Mouse (Mus musculus): ENCODE data around the gene Fmnl3. TPM values are rescaled to one million over a fixed set of nuclear protein-coding genes. Genes with fewer than 3 reads are reported as not detected.

Fmnl3 gene
- polyA plus RNA-seq, 1 experiment = 30.1 TPM

GRCm38 (mm10) chr15:99358952-99359351 is 11.3 kb downstream of the Fmnl3 start:
- no peak for TF ChIP-seq CTCF (IDR thresholded peaks at IDR 0.05; ENCODE audit: borderline replicate concordance, extremely low read depth, insufficient read depth, insufficient read length)
- no peak for TF ChIP-seq POLR2A (IDR thresholded peaks at IDR 0.05; ENCODE audit: borderline replicate concordance, extremely low read depth, insufficient read depth, insufficient read length, poor library complexity, severe bottlenecking)
- DNase-seq (ENCODE audit: low read depth) = no peak

- TF ChIP-seq CTCF (IDR thresholded peaks at IDR 0.05; ENCODE audit: borderline replicate concordance, extremely low read depth, insufficient read depth, insufficient read length) (no peak), POLR2A (IDR thresholded peaks at IDR 0.05; ENCODE audit: borderline replicate concordance, extremely low read depth, insufficient read depth, insufficient read length, poor library complexity, severe bottlenecking) (no peak)
- no peak for DNase-seq (ENCODE audit: low read depth)
These were observed 13.8 kb downstream of the Fmnl3 start for GRCm38 (mm10) chr15:99356462-99356861.

- no peak for TF ChIP-seq POLR2A (IDR thresholded peaks at IDR 0.05; ENCODE audit: borderline replicate concordance, extremely low read depth, insufficient read depth, insufficient read length, poor library complexity, severe bottlenecking)
These were observed 14.6 kb downstream of the Fmnl3 start for GRCm38 (mm10) chr15:99355660-99356059.

GRCm38 (mm10) chr15:99352306-99352705 is 18.0 kb downstream of the Fmnl3 start:
- TF ChIP-seq POLR2A (IDR thresholded peaks at IDR 0.05; ENCODE audit: borderline replicate concordance, extremely low read depth, insufficient read depth, insufficient read length, poor library complexity, severe bottlenecking) (no peak), CTCF (IDR thresholded peaks at IDR 0.05; ENCODE audit: borderline replicate concordance, extremely low read depth, insufficient read depth, insufficient read length) (no peak)
- no peak for DNase-seq (ENCODE audit: low read depth)

More at GRCm38 (mm10) chr15:99355660-99356059, 14.6 kb downstream of the Fmnl3 start:
- no peak for DNase-seq (ENCODE audit: low read depth)

- DNase-seq (ENCODE audit: low read depth) = no peak
- TF ChIP-seq POLR2A (IDR thresholded peaks at IDR 0.05; ENCODE audit: borderline replicate concordance, extremely low read depth, insufficient read depth, insufficient read length, poor library complexity, severe bottlenecking) (no peak), CTCF (IDR thresholded peaks at IDR 0.05; ENCODE audit: borderline replicate concordance, extremely low read depth, insufficient read depth, insufficient read length) (no peak)
These were observed 18.7 kb downstream of the Fmnl3 start for GRCm38 (mm10) chr15:99351610-99352009.

GRCm38 (mm10) chr15:99344961-99345360 is 25.3 kb downstream of the Fmnl3 start:
- TF ChIP-seq CTCF (IDR thresholded peaks at IDR 0.05; ENCODE audit: borderline replicate concordance, extremely low read depth, insufficient read depth, insufficient read length) = no peak
- DNase-seq (ENCODE audit: low read depth) = no peak

GRCm38 (mm10) chr15:99344148-99344870 is 26.0 kb downstream of the Fmnl3 start:
- no peak for DNase-seq (ENCODE audit: low read depth)
- TF ChIP-seq POLR2A (IDR thresholded peaks at IDR 0.05; ENCODE audit: borderline replicate concordance, extremely low read depth, insufficient read depth, insufficient read length, poor library complexity, severe bottlenecking) = no peak
- no peak for TF ChIP-seq CTCF (IDR thresholded peaks at IDR 0.05; ENCODE audit: borderline replicate concordance, extremely low read depth, insufficient read depth, insufficient read length)

- TF ChIP-seq CTCF (IDR thresholded peaks at IDR 0.05; ENCODE audit: borderline replicate concordance, extremely low read depth, insufficient read depth, insufficient read length) (no peak), POLR2A (IDR thresholded peaks at IDR 0.05; ENCODE audit: borderline replicate concordance, extremely low read depth, insufficient read depth, insufficient read length, poor library complexity, severe bottlenecking) (no peak)
- peak; percentile 74 for DNase-seq (ENCODE audit: low read depth)
These were observed 26.7 kb downstream of the Fmnl3 start for GRCm38 (mm10) chr15:99343414-99344147.

- DNase-seq (ENCODE audit: low read depth) = no peak
- TF ChIP-seq POLR2A (IDR thresholded peaks at IDR 0.05; ENCODE audit: borderline replicate concordance, extremely low read depth, insufficient read depth, insufficient read length, poor library complexity, severe bottlenecking) (no peak), CTCF (IDR thresholded peaks at IDR 0.05; ENCODE audit: borderline replicate concordance, extremely low read depth, insufficient read depth, insufficient read length) (no peak)
These were observed 27.9 kb downstream of the Fmnl3 start for GRCm38 (mm10) chr15:99342194-99342981.

GRCm38 (mm10) chr15:99341102-99341501 is 29.2 kb downstream of the Fmnl3 start:
- TF ChIP-seq CTCF (IDR thresholded peaks at IDR 0.05; ENCODE audit: borderline replicate concordance, extremely low read depth, insufficient read depth, insufficient read length) (no peak), POLR2A (IDR thresholded peaks at IDR 0.05; ENCODE audit: borderline replicate concordance, extremely low read depth, insufficient read depth, insufficient read length, poor library complexity, severe bottlenecking) (no peak)
- DNase-seq (ENCODE audit: low read depth) = no peak

GRCm38 (mm10) chr15:99339669-99340068 is 30.6 kb downstream of the Fmnl3 start:
- no peak for DNase-seq (ENCODE audit: low read depth)
- TF ChIP-seq CTCF (IDR thresholded peaks at IDR 0.05; ENCODE audit: borderline replicate concordance, extremely low read depth, insufficient read depth, insufficient read length) (no peak), POLR2A (IDR thresholded peaks at IDR 0.05; ENCODE audit: borderline replicate concordance, extremely low read depth, insufficient read depth, insufficient read length, poor library complexity, severe bottlenecking) (no peak)
